Mouse (Mus musculus) kidney, adult 2 months (tissue): ENCODE measurements around the gene Il9r.

Source experiments
- CTCF ChIP-seq: fragments of 200-500 bp; conservative IDR thresholded peaks from 2 replicates; pipeline ENCODE4 v1.5.1; 2011; ENCODE audit warnings: low read depth, mild to moderate bottlenecking, control low read depth, low read length, moderate library complexity, mixed read lengths; ENCODE audit not compliant: insufficient read depth, insufficient read length
- POLR2A ChIP-seq: fragments of 200-500 bp; IDR thresholded peaks from one replicate; pipeline ENCODE4 v1.6.1; 2011; ENCODE audit warnings: low read depth, low read length, control low read depth

DNA sequence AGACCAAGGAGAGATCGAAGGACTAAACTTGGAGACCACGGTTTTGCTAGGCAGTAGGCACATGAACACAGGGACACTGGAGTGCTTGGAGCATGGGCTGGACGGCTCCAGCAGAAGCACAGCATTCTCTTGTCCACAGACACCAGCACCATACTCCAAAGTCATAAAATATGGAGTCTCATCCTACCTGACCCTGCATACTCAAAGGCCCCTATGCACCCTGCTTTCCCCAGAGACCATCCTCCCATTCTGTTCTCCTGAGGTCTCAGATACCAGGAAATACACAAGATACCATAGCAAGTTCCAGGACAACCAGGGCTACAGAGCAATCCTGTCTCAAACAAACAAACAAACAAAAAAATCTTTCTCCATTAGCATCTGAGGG, 37.3 kb upstream of the Il9r start:
- TF ChIP-seq CTCF (no peak), POLR2A (no peak)
